Mouse (Mus musculus): ENCODE data around the gene Sertad4. TPM values are rescaled to one million over a fixed set of nuclear protein-coding genes. Genes with fewer than 3 reads are reported as not detected.

Sertad4 gene
- total and polyA plus RNA-seq, 3 experiments, result 3.3 to 4.1 (median 3.9) TPM

DNA sequence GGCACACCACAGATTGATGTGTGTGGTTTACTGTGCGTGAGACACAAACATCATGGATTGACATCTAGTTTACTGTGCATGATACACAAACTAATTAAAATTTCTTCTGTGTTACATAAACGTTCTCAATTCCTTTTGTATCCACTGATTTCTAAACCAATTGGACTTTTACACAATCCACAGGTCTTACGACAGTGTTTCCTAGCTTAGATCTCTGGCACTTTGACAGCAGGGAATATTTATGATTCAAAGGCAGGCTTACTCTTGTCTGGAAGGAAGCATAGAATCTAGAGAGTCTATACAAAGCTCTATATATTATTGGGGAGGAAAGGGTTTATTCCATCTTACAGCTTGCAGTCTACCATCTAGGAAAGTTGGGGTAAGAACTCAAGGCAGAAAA lies 8.9 kb upstream of the Sertad4 start:
- Histone ChIP-seq H3K4me1 (ENCODE audit: control insufficient read depth, insufficient read depth, low read length) (no peaks in the 10 kb centered on the region), H3K36me3 (ENCODE audit: control insufficient read depth, insufficient read depth, low read length) (no peaks in the 10 kb centered on the region), H3K79me2 (replicated peaks; ENCODE audit: control insufficient read depth, insufficient read depth, low read length) (no peaks in the 10 kb centered on the region), H3K27ac (no peak overlapping the region), H3K27me3 (ENCODE audit: control insufficient read depth, insufficient read depth, low read length) (no peaks in the 10 kb centered on the region), H3K9ac (ENCODE audit: low read depth, low read length) (no peak overlapping the region), H3K4me3 (no peak overlapping the region)
- intact Hi-C loops (cut with DNase I), result no loop called here
- DNase-seq, result no peak
- TF ChIP-seq EP300 (IDR thresholded peaks at IDR 0.05; ENCODE audit: insufficient read depth, low read depth, low read length) (no peak), CTCF (IDR thresholded peaks at IDR 0.05) (no peak), POLR2A (IDR thresholded peaks at IDR 0.05; ENCODE audit: insufficient read depth, low read depth, low read length) (no peak)
- WGBS, result 73% methylated on average over 3 of the region's 3 CpGs

DNA sequence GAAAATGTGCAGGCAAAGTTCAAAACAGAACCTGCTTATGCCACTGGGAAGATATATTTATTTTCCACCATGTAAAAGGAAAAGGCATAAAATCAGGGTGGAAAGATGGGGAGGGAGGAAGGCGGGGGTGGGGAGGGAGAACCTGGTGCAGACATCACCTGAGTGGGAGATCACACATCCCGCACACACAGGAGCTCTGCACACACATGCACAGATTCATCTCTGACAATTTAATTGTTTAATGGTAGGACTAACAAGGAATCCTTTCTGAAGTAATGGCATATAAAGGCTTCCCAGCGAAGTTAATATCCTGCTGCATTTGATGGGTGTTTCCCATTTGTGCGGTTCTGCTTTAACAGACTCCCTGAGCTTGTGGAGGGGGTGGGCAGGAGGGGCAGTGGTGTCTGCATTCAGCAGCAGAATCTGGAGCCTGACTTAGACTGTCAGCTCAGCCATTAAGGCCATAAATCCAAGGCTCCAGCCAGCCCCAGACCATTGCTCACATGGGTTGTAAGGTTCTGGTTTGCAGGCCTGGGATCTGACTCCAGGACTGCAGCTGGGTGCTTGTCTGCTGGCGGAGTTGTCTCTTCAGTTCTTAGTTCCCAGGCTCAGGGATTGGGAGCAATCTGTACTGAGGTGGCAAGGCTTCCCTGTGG lies 5.9 kb upstream of the Sertad4 start:
- Histone ChIP-seq H3K4me3 (no peak overlapping the region), H3K4me1 (ENCODE audit: control insufficient read depth, insufficient read depth, low read length) (no peaks in the 10 kb centered on the region), H3K9ac (ENCODE audit: low read depth, low read length) (no peak overlapping the region), H3K27ac (no peak overlapping the region), H3K79me2 (replicated peaks; ENCODE audit: control insufficient read depth, insufficient read depth, low read length) (no peaks in the 10 kb centered on the region), H3K27me3 (ENCODE audit: control insufficient read depth, insufficient read depth, low read length) (no peaks in the 10 kb centered on the region), H3K36me3 (ENCODE audit: control insufficient read depth, insufficient read depth, low read length) (no peaks in the 10 kb centered on the region)
- no peak for TF ChIP-seq POLR2A (IDR thresholded peaks at IDR 0.05; ENCODE audit: insufficient read depth, low read depth, low read length)
- TF ChIP-seq CTCF (IDR thresholded peaks at IDR 0.05), result no peak
- TF ChIP-seq EP300 (IDR thresholded peaks at IDR 0.05; ENCODE audit: insufficient read depth, low read depth, low read length), result no peak
- WGBS, result 81% methylated on average over 5 of the region's 5 CpGs
- DNase-seq, result no peak
- intact Hi-C loops (cut with DNase I), result no loop called here

DNA sequence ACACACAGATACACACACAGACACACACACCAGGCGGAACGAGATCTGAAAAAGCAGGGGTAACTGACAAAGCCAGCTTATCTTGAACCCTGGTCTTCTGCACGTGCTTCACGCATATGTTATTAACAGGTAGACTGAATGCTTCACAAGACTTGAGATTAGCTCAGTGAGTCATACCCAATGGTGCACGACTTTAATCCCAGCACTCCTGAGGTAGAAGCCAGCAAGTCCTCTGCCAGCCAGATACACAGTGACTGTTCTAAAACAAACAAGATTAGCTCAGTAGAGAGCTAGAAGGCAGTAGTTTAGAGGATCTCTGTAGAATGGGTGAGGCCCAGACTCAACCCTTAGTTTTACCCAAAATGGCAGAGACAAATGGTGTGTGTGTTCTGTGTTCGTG lies 4.7 kb upstream of the Sertad4 start:
- H3K36me3 ChIP-seq (ENCODE audit: control insufficient read depth, insufficient read depth, low read length), result no peaks in the 10 kb centered on the region
- H3K27ac ChIP-seq, result no peak overlapping the region
- intact Hi-C loops (cut with DNase I), result no loop called here
- H3K27me3 ChIP-seq (ENCODE audit: control insufficient read depth, insufficient read depth, low read length), result no peaks in the 10 kb centered on the region
- no peaks in the 10 kb centered on the region for H3K4me1 ChIP-seq (ENCODE audit: control insufficient read depth, insufficient read depth, low read length)
- no peak overlapping the region for H3K4me3 ChIP-seq
- no peak for TF ChIP-seq EP300 (IDR thresholded peaks at IDR 0.05; ENCODE audit: insufficient read depth, low read depth, low read length)
- no peak for TF ChIP-seq CTCF (IDR thresholded peaks at IDR 0.05)
- no peak for TF ChIP-seq POLR2A (IDR thresholded peaks at IDR 0.05; ENCODE audit: insufficient read depth, low read depth, low read length)
- DNase-seq, result no peak
- WGBS, result 69% methylated on average over 6 of the region's 6 CpGs
- no peaks in the 10 kb centered on the region for H3K79me2 ChIP-seq (replicated peaks; ENCODE audit: control insufficient read depth, insufficient read depth, low read length)
- no peak overlapping the region for H3K9ac ChIP-seq (ENCODE audit: low read depth, low read length)

DNA sequence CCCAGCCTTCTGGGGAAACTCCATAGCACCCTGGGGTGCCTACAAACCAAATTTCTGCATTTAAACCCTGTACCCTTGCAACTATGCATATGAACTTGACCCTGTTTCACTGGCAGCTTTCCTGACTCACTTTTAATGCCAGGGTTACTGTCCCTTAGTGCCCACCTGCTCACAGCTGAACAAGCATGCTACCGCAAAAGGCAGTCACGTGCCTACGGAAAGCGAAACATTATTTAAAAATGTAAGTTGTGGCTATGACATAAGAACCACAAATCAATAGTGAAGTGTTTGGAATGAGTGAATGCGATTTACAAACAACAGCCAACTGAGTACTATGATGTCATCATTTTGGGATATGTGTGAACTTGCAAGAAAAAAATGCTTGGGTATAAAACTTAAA lies 2.0 kb upstream of the Sertad4 start:
- Histone ChIP-seq H3K27me3 (ENCODE audit: control insufficient read depth, insufficient read depth, low read length) (no peaks in the 10 kb centered on the region), H3K36me3 (ENCODE audit: control insufficient read depth, insufficient read depth, low read length) (no peaks in the 10 kb centered on the region), H3K9ac (ENCODE audit: low read depth, low read length) (no peak overlapping the region), H3K4me1 (ENCODE audit: control insufficient read depth, insufficient read depth, low read length) (peaks cover 2% of the 10 kb centered on the region), H3K4me3 (no peak overlapping the region), H3K79me2 (replicated peaks; ENCODE audit: control insufficient read depth, insufficient read depth, low read length) (no peaks in the 10 kb centered on the region), H3K27ac (no peak overlapping the region)
- intact Hi-C loops (cut with DNase I), result no loop called here
- no peak for DNase-seq
- TF ChIP-seq POLR2A (IDR thresholded peaks at IDR 0.05; ENCODE audit: insufficient read depth, low read depth, low read length) (no peak), CTCF (IDR thresholded peaks at IDR 0.05) (no peak), EP300 (IDR thresholded peaks at IDR 0.05; ENCODE audit: insufficient read depth, low read depth, low read length) (no peak)
- 92% methylated on average over 5 of the region's 5 CpGs for whole genome bisulfite sequencing

DNA sequence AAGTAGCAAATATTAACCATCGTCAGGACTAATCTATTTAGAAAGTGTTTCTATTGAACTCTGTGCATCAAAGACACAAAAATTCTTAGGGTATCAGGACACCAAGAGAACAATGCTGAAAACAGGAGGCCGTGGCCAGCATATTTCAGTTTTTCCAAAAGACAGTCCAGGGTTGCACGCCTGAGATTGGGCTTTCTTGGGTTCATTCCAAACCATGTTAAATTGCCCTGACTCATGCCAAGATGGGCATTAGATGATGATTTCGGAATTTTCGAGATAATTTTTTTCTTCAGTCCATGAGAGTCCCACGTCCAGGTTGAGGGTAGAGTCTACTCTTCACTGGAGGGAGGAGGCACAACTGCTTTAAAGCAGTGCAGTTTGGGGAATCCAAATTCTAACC lies 1.4 kb upstream of the Sertad4 start:
- intact Hi-C loops (cut with DNase I), result no loop called here
- H3K9ac ChIP-seq (ENCODE audit: low read depth, low read length), result no peak overlapping the region
- no peak for DNase-seq
- peaks cover 5% of the 10 kb centered on the region for H3K4me1 ChIP-seq (ENCODE audit: control insufficient read depth, insufficient read depth, low read length)
- no peaks in the 10 kb centered on the region for H3K79me2 ChIP-seq (replicated peaks; ENCODE audit: control insufficient read depth, insufficient read depth, low read length)
- TF ChIP-seq EP300 (IDR thresholded peaks at IDR 0.05; ENCODE audit: insufficient read depth, low read depth, low read length), result no peak
- TF ChIP-seq CTCF (IDR thresholded peaks at IDR 0.05), result no peak
- no peak for TF ChIP-seq POLR2A (IDR thresholded peaks at IDR 0.05; ENCODE audit: insufficient read depth, low read depth, low read length)
- no peak overlapping the region for H3K27ac ChIP-seq
- no peaks in the 10 kb centered on the region for H3K27me3 ChIP-seq (ENCODE audit: control insufficient read depth, insufficient read depth, low read length)
- WGBS, result 79% methylated on average over 6 of the region's 6 CpGs
- no peak overlapping the region for H3K4me3 ChIP-seq
- no peaks in the 10 kb centered on the region for H3K36me3 ChIP-seq (ENCODE audit: control insufficient read depth, insufficient read depth, low read length)

DNA sequence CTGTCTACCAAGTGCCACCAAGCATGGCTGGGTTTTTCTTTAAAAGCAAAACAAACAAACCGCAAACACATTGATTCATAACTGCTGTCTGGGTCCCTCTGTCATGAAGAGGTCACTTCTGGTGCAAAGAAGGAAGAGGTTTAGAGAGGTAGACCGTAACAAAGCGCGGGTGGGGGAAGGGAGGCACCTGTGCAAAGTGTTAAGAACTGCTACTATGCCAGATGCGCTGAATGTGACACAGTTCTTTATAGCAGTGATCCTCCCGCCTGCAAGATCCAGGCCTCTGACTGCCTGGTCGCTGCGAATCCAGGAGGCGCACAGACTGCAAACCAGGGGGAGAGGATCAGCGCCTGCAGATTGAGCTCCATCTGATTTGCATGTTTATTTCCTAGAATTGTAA lies 855 bp upstream of the Sertad4 start:
- 74% methylated on average over 10 of the region's 10 CpGs for WGBS
- Histone ChIP-seq H3K27me3 (ENCODE audit: control insufficient read depth, insufficient read depth, low read length) (no peaks in the 10 kb centered on the region), H3K4me1 (ENCODE audit: control insufficient read depth, insufficient read depth, low read length) (peaks cover 7% of the 10 kb centered on the region), H3K9ac (ENCODE audit: low read depth, low read length) (no peak overlapping the region), H3K27ac (no peak overlapping the region), H3K79me2 (replicated peaks; ENCODE audit: control insufficient read depth, insufficient read depth, low read length) (no peaks in the 10 kb centered on the region), H3K4me3 (no peak overlapping the region), H3K36me3 (ENCODE audit: control insufficient read depth, insufficient read depth, low read length) (no peaks in the 10 kb centered on the region)
- TF ChIP-seq POLR2A (IDR thresholded peaks at IDR 0.05; ENCODE audit: insufficient read depth, low read depth, low read length) (no peak), EP300 (IDR thresholded peaks at IDR 0.05; ENCODE audit: insufficient read depth, low read depth, low read length) (no peak), CTCF (IDR thresholded peaks at IDR 0.05) (no peak)
- intact Hi-C loops (cut with DNase I), result no loop called here
- peak in 1 of 2 experiments; percentile 10 for DNase-seq

Measured in heart, adult 2 months (tissue).